Mouse (Mus musculus) T-cell, adult 2 months (primary cell): ENCODE data around the gene Rnf2.
"Not testable (repeated sequence)": the region's sequence is repeated elsewhere in the genome, so short reads cannot be mapped to it uniquely, and the experiment has no call there.

Experiments
- DNase-seq: peaks from one replicate; pipeline ENCODE4 v3.0.0; 2022; ENCODE audit warnings: low spot score

Rnf2 gene

GRCm38 (mm10) chr1:151484754-151485153, 16.0 kb downstream of the Rnf2 start:
- no peak for DNase-seq

DNA sequence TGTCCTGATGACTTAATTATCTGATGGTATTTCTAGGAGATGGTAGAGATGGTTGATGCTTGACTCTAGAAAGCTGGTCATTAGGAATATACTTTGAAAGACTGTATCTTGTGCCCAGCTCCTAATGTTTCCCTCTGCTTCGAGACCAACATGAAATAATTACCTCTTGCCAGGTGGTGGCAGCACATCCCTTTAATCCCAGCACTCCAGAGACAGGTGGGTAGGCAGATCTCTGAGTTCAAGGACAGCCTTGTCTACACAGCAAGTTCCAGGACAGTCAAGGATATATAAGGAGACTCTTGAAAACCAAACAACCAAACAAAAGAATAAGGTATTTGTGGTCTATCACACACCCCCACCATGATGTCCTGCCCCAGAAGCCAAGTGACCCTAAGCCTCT, 17.2 kb downstream of the Rnf2 start:
- DNase-seq, result peak; percentile 43

DNA sequence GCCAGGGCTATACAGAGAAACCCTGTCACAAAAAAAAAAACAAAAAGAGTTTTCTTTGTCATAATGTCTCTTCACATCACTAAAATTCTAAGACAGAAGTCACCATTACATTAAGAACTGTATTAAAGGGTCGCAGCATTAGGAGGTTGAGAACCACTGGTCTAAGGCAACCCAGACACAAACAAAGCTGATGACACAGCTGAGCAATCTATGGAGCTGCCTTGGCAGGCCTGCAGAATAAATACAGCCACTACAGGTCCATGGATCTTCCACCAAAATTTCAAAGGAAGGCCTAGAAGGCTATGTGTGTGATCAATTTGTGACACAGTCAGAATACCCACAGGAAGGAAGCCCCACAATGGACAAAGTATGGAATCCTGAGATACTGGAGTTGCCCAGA, 18.3 kb downstream of the Rnf2 start:
- DNase-seq, result no peak

DNA sequence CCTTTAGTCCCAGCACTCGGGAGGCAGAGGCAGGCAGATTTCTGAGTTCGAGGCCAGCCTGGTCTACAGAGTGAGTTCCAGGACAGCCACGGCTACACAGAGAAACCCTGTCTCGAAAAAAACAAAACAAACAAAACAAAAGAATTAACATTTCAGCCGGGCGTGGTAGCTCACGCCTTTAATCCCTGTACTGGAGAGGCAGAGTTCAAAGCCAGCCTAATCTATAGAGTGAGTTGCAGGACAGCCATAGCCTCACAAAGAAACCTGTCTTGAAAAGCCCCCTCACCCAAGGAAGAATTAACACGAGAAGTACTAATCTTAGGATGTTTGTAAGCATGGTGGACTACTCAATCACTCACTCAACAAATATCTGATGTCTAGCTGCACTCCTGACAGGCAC, 28.4 kb downstream of the Rnf2 start:
- DNase-seq, result not testable (repeated sequence)

GRCm38 (mm10) chr1:151471429-151471828, 29.3 kb downstream of the Rnf2 start:
- DNase-seq, result no peak

GRCm38 (mm10) chr1:151466571-151466970, 34.2 kb downstream of the Rnf2 start:
- no peak for DNase-seq

DNA sequence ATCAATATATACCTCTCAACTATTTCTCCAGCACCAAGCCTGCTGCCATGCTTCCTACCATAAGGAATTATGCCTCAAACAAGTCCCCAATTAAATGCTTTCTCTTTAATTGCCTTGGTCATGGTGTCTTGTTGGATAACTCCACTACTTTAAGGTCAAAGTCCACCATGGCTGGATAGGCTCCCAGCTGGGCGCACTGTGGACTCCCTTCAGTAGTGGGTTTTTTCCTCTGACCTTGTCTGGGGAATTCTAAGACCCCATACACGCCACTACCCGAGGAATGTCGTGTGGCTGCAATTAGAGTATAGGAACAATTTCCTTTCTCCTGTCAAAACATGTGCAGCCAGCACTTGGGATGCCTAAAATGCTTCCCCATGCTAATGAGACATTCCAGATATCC, 35.8 kb downstream of the Rnf2 start:
- DNase-seq, result no peak

GRCm38 (mm10) chr1:151461265-151461664, 39.5 kb downstream of the Rnf2 start:
- no peak for DNase-seq

DNA sequence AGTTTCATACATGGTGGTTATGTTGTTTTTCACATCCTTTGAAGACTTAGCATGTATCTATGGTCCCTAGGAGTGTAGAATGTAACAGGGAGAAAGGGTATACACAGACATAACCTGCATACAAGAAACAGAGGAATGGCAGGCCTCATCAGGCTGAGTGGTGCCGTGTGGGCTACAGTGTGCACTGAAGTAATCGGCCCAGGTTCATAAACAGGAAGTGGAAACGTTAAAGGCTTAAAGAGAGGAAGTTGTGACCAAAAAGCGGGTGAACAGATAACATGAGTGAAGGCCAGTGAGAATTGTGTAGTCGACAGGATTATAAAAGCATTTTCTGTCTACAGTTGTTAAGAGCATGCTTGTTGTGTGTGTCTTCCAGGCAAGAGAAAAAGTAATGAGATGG, 43.7 kb downstream of the Rnf2 start:
- DNase-seq, result peak; percentile 67

- DNase-seq, result no peak
Observed at GRCm38 (mm10) chr1:151451946-151452345, 48.8 kb downstream of the Rnf2 start.

DNA sequence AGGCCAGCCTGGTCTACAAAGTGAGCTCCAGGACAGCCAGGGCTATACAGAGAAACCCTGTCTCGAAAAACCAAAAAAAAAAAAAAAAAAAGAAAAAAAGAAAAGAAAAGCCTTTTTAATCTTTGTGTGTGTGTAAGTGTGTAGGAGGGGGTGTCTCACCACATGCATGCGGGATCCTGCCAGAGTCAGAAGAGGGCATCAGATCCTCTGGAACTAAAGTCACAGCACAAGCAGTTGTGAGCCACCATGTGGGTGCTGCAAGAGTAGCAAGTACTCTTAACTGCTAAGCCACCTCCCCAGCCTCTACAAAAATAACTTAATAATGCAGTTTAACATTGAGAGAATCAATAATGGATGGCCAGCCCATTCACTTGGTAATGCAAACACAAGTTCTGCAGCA, 49.9 kb downstream of the Rnf2 start:
- no peak for DNase-seq

- DNase-seq, result no peak
Observed at GRCm38 (mm10) chr1:151449866-151450265, 50.9 kb downstream of the Rnf2 start.

GRCm38 (mm10) chr1:151435431-151435830, 65.3 kb downstream of the Rnf2 start:
- no peak for DNase-seq

DNA sequence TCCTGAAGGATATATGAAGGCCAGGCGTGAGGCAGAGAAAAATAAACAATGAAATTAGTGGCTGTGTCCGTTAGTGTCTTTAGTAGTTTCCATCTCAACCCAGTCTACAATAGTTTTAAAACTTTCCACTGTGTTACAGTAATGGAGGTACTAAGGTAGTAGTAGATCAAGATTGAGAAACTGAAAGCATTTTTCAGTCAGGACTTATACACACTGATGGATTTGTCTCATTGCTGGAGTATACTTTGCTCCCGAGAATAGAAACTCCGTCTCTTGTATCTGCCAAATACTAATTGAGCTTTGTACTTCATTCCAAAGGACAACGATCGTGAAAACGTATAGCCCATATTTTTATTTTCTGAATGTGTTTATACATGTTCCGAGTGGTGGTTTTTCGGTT, 71.4 kb downstream of the Rnf2 start:
- DNase-seq, result no peak

- peak; percentile 94 for DNase-seq
Observed at GRCm38 (mm10) chr1:151428263-151429221, 72.2 kb downstream of the Rnf2 start, which contains the start of the genes Swt1 and Trmt1l. TSS of gene Swt1 (minus strand) at chr1:151428455. TSS of gene Trmt1l (plus strand) at chr1:151428542.

DNA sequence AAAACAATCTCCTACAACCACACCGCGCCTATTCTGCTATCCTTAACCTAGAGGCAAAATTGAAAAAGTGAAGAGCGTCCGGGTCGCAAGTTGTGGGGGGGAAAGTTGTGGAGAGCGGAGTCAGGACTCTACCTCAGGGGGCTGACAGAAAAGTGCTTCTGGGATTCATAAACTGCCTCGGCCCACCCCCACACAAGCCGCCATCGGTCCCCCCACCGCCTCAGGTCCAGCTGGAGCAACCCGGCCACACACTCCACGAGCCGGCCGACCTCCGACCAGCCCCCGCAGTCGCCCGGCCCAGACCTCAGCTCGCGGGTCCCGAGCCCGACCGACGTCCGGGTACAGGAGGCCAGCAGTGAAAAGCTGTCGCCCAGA, 72.9 kb downstream of the Rnf2 start:
- no peak for DNase-seq

GRCm38 (mm10) chr1:151426947-151427600, 73.7 kb downstream of the Rnf2 start:
- DNase-seq, result no peak

DNA sequence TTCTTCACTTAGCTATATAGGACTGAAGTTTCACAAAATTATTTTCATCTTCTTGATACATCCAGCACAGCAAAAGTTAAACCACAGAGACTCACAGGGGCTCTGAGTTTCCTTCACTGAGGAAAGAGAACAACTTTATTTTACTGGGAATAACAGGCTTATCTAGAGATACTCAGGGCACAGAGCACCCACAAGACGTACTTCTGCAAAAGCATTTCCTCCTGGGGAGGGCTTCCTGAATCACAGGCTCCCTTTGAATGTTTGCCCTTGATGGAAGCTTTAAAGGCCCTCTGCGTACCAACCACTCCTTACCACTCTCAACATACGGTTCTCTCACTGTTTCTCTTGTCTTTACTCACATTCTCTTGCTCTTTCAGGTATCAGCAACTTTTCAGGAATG, 78.6 kb downstream of the Rnf2 start:
- no peak for DNase-seq

DNA sequence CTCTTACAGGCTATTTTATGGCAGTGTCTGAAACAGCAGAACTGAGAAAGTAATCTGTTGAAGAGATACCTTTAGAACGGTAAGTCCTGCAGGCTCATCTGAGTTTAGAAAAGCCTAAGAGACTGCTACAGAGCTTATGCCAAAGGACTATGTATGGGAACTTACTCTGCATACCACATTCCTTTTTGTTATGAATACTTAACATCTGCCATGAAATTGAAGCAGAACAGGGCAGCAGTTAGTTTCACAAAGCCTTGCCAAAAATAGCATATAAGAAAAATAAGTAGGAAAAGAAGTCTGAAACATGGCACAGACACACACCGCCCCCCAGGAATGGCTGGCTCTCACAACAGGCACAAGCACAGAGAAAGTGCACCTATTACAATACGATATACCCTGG, 90.9 kb downstream of the Rnf2 start:
- no peak for DNase-seq
